Mouse (Mus musculus): ENCODE results near the gene Gm11037.
A peak's percentile ranks its signal among the peaks of the same experiment; 100 is the strongest.

The Gm11037 gene

GRCm38 (mm10) chr2:131152166-131152730 lies 19.0 kb downstream of the Gm11037 start:
- DNase-seq: no peak

GRCm38 (mm10) chr2:131154036-131154435 lies 20.7 kb downstream of the Gm11037 start:
- DNase-seq: no peak

- DNase-seq: no peak
These were observed 23.7 kb downstream of the Gm11037 start for GRCm38 (mm10) chr2:131156987-131157386.

GRCm38 (mm10) chr2:131159491-131159910 lies 26.2 kb downstream of the Gm11037 start:
- DNase-seq: no peak

- peak; percentile 100 for DNase-seq
These were observed 26.8 kb downstream of the Gm11037 start, which contains the start of gene 1700037H04Rik for GRCm38 (mm10) chr2:131159938-131160581. Gene 1700037H04Rik, minus strand, starts transcription at chr2:131160081.

- DNase-seq: peak; percentile 91
These were observed 27.4 kb downstream of the Gm11037 start for GRCm38 (mm10) chr2:131160671-131161111.

GRCm38 (mm10) chr2:131163924-131164323 lies 30.6 kb downstream of the Gm11037 start:
- peak; percentile 77 for DNase-seq

GRCm38 (mm10) chr2:131166172-131166571 lies 32.9 kb downstream of the Gm11037 start:
- DNase-seq: no peak

- no peak for DNase-seq
These were observed 34.7 kb downstream of the Gm11037 start for GRCm38 (mm10) chr2:131167984-131168383.

GRCm38 (mm10) chr2:131168914-131169313 lies 35.6 kb downstream of the Gm11037 start:
- no peak for DNase-seq

- no peak for DNase-seq
These were observed 37.6 kb downstream of the Gm11037 start for GRCm38 (mm10) chr2:131170936-131171335.

- peak; percentile 97 for DNase-seq
These were observed 38.3 kb downstream of the Gm11037 start for GRCm38 (mm10) chr2:131171401-131172104.

- no peak for DNase-seq
These were observed 39.0 kb downstream of the Gm11037 start for GRCm38 (mm10) chr2:131172322-131172721.

- DNase-seq: peak; percentile 97
These were observed 41.4 kb downstream of the Gm11037 start for GRCm38 (mm10) chr2:131174700-131175099.

GRCm38 (mm10) chr2:131175286-131175944 lies 42.1 kb downstream of the Gm11037 start:
- no peak for DNase-seq

GRCm38 (mm10) chr2:131175945-131176309 lies 42.6 kb downstream of the Gm11037 start:
- no peak for DNase-seq

GRCm38 (mm10) chr2:131176491-131176890 lies 43.2 kb downstream of the Gm11037 start:
- DNase-seq: no peak

GRCm38 (mm10) chr2:131177932-131178331 lies 44.6 kb downstream of the Gm11037 start:
- peak; percentile 94 for DNase-seq

- DNase-seq: peak; percentile 95
These were observed 45.5 kb downstream of the Gm11037 start for GRCm38 (mm10) chr2:131178828-131179245.

GRCm38 (mm10) chr2:131179246-131179886 lies 46.1 kb downstream of the Gm11037 start:
- DNase-seq: peak; percentile 98

- peak; percentile 98 for DNase-seq
These were observed 46.8 kb downstream of the Gm11037 start, which contains the start of gene Cenpb for GRCm38 (mm10) chr2:131179990-131180587. Gene Cenpb, minus strand, starts transcription at chr2:131180067.

Measured in heart, adult 11 months (tissue).